Mouse (Mus musculus) ES-Bruce4 (cell line): ENCODE measurements at regions not wholly inside any gene's neighbourhood (a gene's known extent, or its start where the extent isn't known, plus 50 kb on each side); places are given as distances from the start of the nearest gene placed in this dataset.

ENCODE experiments used
- CTCF ChIP-seq: IDR thresholded peaks from one replicate; pipeline ENCODE4 v1.8.1; 2011; ENCODE audit warnings: low read depth, low read length
- POLR2A ChIP-seq: IDR thresholded peaks from one replicate; pipeline ENCODE4 v1.8.1; 2011; ENCODE audit warnings: low read length; ENCODE audit not compliant: insufficient read depth

DNA sequence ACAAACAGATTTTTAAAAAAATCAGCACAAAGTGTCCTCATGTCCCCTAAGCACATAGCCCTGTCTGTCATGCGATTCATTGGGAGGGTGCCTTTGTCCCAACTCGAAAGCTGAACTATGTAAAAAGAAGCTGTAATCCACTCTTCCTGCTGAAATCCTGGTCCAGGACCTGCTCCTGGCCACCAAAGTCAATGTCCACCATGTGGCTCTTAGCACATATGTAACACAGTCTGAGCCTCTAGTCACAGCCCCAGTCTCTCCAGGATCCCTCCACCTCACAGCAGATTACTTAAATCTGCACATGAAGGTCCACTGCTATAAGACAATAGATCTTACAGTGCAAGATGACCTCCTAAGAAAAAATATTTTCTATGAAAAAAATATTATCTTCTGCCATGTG, 108.5 kb upstream of the Fam19a5 start:
- TF ChIP-seq POLR2A (no peak), CTCF (no peak)
